Mouse (Mus musculus): ENCODE results near the gene Hist1h2bn.
"Not testable (repeated sequence)": the region's sequence is repeated elsewhere in the genome, so short reads cannot be mapped to it uniquely, and the experiment has no call there.

Gene Hist1h2bn

GRCm38 (mm10) chr13:21727948-21728572 is 25.9 kb upstream of the Hist1h2bn start:
- no peak for DNase-seq (ENCODE audit: low spot score in 2 of 2)

GRCm38 (mm10) chr13:21729544-21729943 is 24.4 kb upstream of the Hist1h2bn start:
- DNase-seq (ENCODE audit: low spot score in 2 of 2): no peak

- DNase-seq (ENCODE audit: low spot score in 2 of 2): no peak
Observed at GRCm38 (mm10) chr13:21733466-21733865, 20.5 kb upstream of the Hist1h2bn start.

GRCm38 (mm10) chr13:21734010-21734905 is 19.7 kb upstream of the Hist1h2bn start:
- peak; percentile 63 to 67 for DNase-seq (ENCODE audit: low spot score in 2 of 2)

GRCm38 (mm10) chr13:21734906-21735767 is 18.8 kb upstream of the Hist1h2bn start, which contains the start of gene Hist1h4j:
Gene Hist1h4j, plus strand, starts transcription at chr13:21735064.
- peak; percentile 58 to 73 for DNase-seq (ENCODE audit: low spot score in 2 of 2)

- DNase-seq (ENCODE audit: low spot score in 2 of 2): no peak
Observed at GRCm38 (mm10) chr13:21745006-21745405, 8.9 kb upstream of the Hist1h2bn start.

GRCm38 (mm10) chr13:21749387-21750158 is 4.3 kb upstream of the Hist1h2bn start:
- DNase-seq (ENCODE audit: low spot score in 2 of 2): no peak

GRCm38 (mm10) chr13:21750159-21751017 is 3.5 kb upstream of the Hist1h2bn start, which contains the start of gene Hist1h4k:
Gene Hist1h4k, minus strand, starts transcription at chr13:21750505.
- peak; percentile 84 to 90 for DNase-seq (ENCODE audit: low spot score in 2 of 2)

GRCm38 (mm10) chr13:21751417-21751816 is 2.5 kb upstream of the Hist1h2bn start:
- DNase-seq (ENCODE audit: low spot score in 2 of 2): no peak

GRCm38 (mm10) chr13:21751827-21752226 is 2.1 kb upstream of the Hist1h2bn start:
- DNase-seq (ENCODE audit: low spot score in 2 of 2): no peak

- DNase-seq (ENCODE audit: low spot score in 2 of 2): no peak
Observed at GRCm38 (mm10) chr13:21752356-21752755, 1.6 kb upstream of the Hist1h2bn start.

GRCm38 (mm10) chr13:21753051-21753523 is 836 bp upstream of the Hist1h2bn start:
- no peak for DNase-seq (ENCODE audit: low spot score in 2 of 2)

GRCm38 (mm10) chr13:21754294-21755001 is 525 bp downstream of the Hist1h2bn start:
- not testable (repeated sequence) for DNase-seq (ENCODE audit: low spot score in 2 of 2)

- DNase-seq (ENCODE audit: low spot score in 2 of 2): no peak
Observed at GRCm38 (mm10) chr13:21755707-21756106, 1.8 kb downstream of the Hist1h2bn start.

- DNase-seq (ENCODE audit: low spot score in 2 of 2): peak; percentile 43 to 55
Observed at GRCm38 (mm10) chr13:21778814-21779766, 25.2 kb downstream of the Hist1h2bn start.

- peak; percentile 24 for DNase-seq (ENCODE audit: low spot score in 2 of 2)
Observed at GRCm38 (mm10) chr13:21779767-21780731, 26.1 kb downstream of the Hist1h2bn start, which contains the start of gene Hist1h1b. Gene Hist1h1b, minus strand, starts transcription at chr13:21780625.
